Mouse (Mus musculus): ENCODE results near the gene Lhfp. TPM values are rescaled to one million over a fixed set of nuclear protein-coding genes. Genes with fewer than 3 reads are reported as not detected.

The Lhfp gene
- polyA plus RNA-seq, 1 experiment: 288 TPM

GRCm38 (mm10) chr3:53166001-53166400, 124.7 kb downstream of the Lhfp start:
- Histone ChIP-seq H3K4me3 (replicated peaks; ENCODE audit: extremely low read depth, low read depth, low read length) (no peak overlapping the region), H3K4me1 (ENCODE audit: control insufficient read depth, insufficient read depth, low read length) (peaks cover 6% of the 10 kb centered on the region; the same call in 1 of the 2 replicates)
- 44% methylated on average over 8 of the region's 8 CpGs for WGBS
- DNase-seq: no peak
- TF ChIP-seq CTCF (IDR thresholded peaks at IDR 0.05; ENCODE audit: insufficient read depth, low read length) (no peak), POLR2A (IDR thresholded peaks at IDR 0.05; ENCODE audit: borderline replicate concordance, extremely low read depth, low read depth, low read length) (no peak)

DNA sequence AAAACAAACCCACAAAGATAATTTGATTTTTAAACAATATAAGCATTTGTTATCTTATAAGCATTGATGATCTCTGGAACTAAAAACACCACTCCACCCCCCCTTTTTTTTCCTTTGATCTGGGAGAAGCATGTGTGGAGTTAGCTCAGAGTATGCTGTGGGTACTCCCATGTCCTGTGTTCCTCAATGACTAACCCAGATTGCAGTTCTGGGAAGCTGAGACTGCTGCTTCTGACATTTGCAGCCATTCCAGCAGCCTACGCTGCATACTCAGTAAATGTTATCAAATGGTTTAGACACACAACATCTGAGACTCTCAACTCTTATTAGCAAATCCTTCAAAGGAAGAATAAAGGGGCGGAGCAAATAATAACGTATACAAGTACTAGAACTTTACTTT, 128.2 kb downstream of the Lhfp start:
- 79% methylated on average over 3 of the region's 3 CpGs for WGBS
- no peak for DNase-seq
- TF ChIP-seq POLR2A (IDR thresholded peaks at IDR 0.05; ENCODE audit: borderline replicate concordance, extremely low read depth, low read depth, low read length): no peak
- no peak for TF ChIP-seq CTCF (IDR thresholded peaks at IDR 0.05; ENCODE audit: insufficient read depth, low read length)
- Histone ChIP-seq H3K4me3 (replicated peaks; ENCODE audit: extremely low read depth, low read depth, low read length) (no peak overlapping the region), H3K4me1 (ENCODE audit: control insufficient read depth, insufficient read depth, low read length) (peaks cover 6% of the 10 kb centered on the region; the same call in 1 of the 2 replicates)

GRCm38 (mm10) chr3:53173310-53174063, 132.2 kb downstream of the Lhfp start:
- no peak for DNase-seq
- TF ChIP-seq POLR2A (IDR thresholded peaks at IDR 0.05; ENCODE audit: borderline replicate concordance, extremely low read depth, low read depth, low read length) (no peak), CTCF (IDR thresholded peaks at IDR 0.05; ENCODE audit: insufficient read depth, low read length) (no peak)
- Histone ChIP-seq H3K4me3 (replicated peaks; ENCODE audit: extremely low read depth, low read depth, low read length) (no peak overlapping the region), H3K4me1 (ENCODE audit: control insufficient read depth, insufficient read depth, low read length) (no peaks in the 10 kb centered on the region; the same call in 1 of the 2 replicates)
- WGBS: 84% methylated on average over 10 of the region's 10 CpGs

DNA sequence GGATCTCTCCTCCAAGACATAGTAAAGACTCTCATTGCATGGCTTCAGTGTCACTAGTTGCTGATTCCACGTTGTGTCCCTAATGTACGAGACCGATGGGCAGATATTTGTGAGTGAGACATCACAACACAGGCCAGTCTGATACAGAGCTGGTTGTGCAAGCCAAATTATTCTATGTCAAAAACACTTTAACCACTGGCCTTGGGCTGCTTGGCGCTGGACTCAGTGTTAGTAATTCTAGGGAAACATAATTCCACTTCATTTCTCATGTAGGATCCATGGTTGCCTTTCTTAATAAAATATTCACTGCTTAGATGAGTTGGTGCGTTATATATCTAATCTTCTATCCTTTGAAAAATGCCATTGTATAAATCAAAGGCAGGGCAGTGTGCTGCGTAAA, 138.6 kb downstream of the Lhfp start:
- WGBS: 86% methylated on average over 6 of the region's 6 CpGs

GRCm38 (mm10) chr3:53185439-53185838, 144.1 kb downstream of the Lhfp start:
- DNase-seq: no peak
- H3K4me1 ChIP-seq (ENCODE audit: control insufficient read depth, insufficient read depth, low read length): no peaks in the 10 kb centered on the region
- no peak for TF ChIP-seq CTCF (IDR thresholded peaks at IDR 0.05; ENCODE audit: insufficient read depth, low read length)
- no peak for TF ChIP-seq POLR2A (IDR thresholded peaks at IDR 0.05; ENCODE audit: borderline replicate concordance, extremely low read depth, low read depth, low read length)
- no peak overlapping the region for H3K4me3 ChIP-seq (replicated peaks; ENCODE audit: extremely low read depth, low read depth, low read length)
- WGBS: 85% methylated on average over 2 of the region's 2 CpGs

More for the DNA sequence above, 138.6 kb downstream of the Lhfp start:
- TF ChIP-seq POLR2A (IDR thresholded peaks at IDR 0.05; ENCODE audit: borderline replicate concordance, extremely low read depth, low read depth, low read length) (no peak), CTCF (IDR thresholded peaks at IDR 0.05; ENCODE audit: insufficient read depth, low read length) (no peak)
- H3K4me3 ChIP-seq (replicated peaks; ENCODE audit: extremely low read depth, low read depth, low read length): no peak overlapping the region
- no peak for DNase-seq
- no peaks in the 10 kb centered on the region for H3K4me1 ChIP-seq (ENCODE audit: control insufficient read depth, insufficient read depth, low read length)

DNA sequence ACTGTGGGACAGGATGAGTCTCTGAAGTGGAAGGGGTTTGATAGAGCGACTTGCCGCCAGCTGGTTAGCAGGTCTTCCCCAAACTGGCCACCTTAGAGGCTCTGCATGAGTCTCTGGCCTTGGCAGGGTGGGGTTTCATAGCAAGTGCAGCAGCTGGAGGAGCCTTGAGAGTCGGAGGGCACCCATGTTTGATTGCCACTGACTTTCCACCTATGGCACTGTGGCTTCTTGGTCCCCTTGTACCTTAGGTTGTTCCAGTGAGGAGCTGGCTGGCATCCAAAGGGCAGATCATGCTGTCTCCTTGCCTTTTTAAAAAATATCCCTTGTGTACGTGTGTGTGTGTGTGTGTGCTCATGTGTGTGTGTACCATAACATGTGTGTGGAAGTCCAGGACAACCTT, 152.1 kb downstream of the Lhfp start:
- WGBS: 63% methylated on average over 4 of the region's 4 CpGs
- no peak for TF ChIP-seq CTCF (IDR thresholded peaks at IDR 0.05; ENCODE audit: insufficient read depth, low read length)
- TF ChIP-seq POLR2A (IDR thresholded peaks at IDR 0.05; ENCODE audit: borderline replicate concordance, extremely low read depth, low read depth, low read length): no peak
- Histone ChIP-seq H3K4me3 (replicated peaks; ENCODE audit: extremely low read depth, low read depth, low read length) (no peak overlapping the region), H3K4me1 (ENCODE audit: control insufficient read depth, insufficient read depth, low read length) (0 out of 2 replicates have a peak, but pooled peaks cover 3% of the 10 kb centered on the region)
- DNase-seq: no peak

- H3K4me1 ChIP-seq (ENCODE audit: control insufficient read depth, insufficient read depth, low read length): 0 out of 2 replicates have a peak, but pooled peaks cover 3% of the 10 kb centered on the region
- 71% methylated on average over 8 of the region's 8 CpGs for WGBS
These were observed 154.4 kb downstream of the Lhfp start for GRCm38 (mm10) chr3:53195666-53196107.

GRCm38 (mm10) chr3:53200175-53200574, 158.8 kb downstream of the Lhfp start:
- no peak for DNase-seq
- WGBS: 86% methylated on average over 8 of the region's 8 CpGs

More at GRCm38 (mm10) chr3:53195666-53196107, 154.4 kb downstream of the Lhfp start:
- no peak overlapping the region for H3K4me3 ChIP-seq (replicated peaks; ENCODE audit: extremely low read depth, low read depth, low read length)
- no peak for DNase-seq
- no peak for TF ChIP-seq CTCF (IDR thresholded peaks at IDR 0.05; ENCODE audit: insufficient read depth, low read length)
- no peak for TF ChIP-seq POLR2A (IDR thresholded peaks at IDR 0.05; ENCODE audit: borderline replicate concordance, extremely low read depth, low read depth, low read length)

GRCm38 (mm10) chr3:53200853-53201252, 159.5 kb downstream of the Lhfp start:
- DNase-seq: no peak
- TF ChIP-seq CTCF (IDR thresholded peaks at IDR 0.05; ENCODE audit: insufficient read depth, low read length): no peak
- TF ChIP-seq POLR2A (IDR thresholded peaks at IDR 0.05; ENCODE audit: borderline replicate concordance, extremely low read depth, low read depth, low read length): no peak
- Histone ChIP-seq H3K4me1 (ENCODE audit: control insufficient read depth, insufficient read depth, low read length) (no peaks in the 10 kb centered on the region; the same call in none of the 2 replicates), H3K4me3 (replicated peaks; ENCODE audit: extremely low read depth, low read depth, low read length) (no peak overlapping the region)
- 80% methylated on average over 10 of the region's 10 CpGs for WGBS

More at GRCm38 (mm10) chr3:53200175-53200574, 158.8 kb downstream of the Lhfp start:
- Histone ChIP-seq H3K4me1 (ENCODE audit: control insufficient read depth, insufficient read depth, low read length) (no peaks in the 10 kb centered on the region; the same call in 1 of the 2 replicates), H3K4me3 (replicated peaks; ENCODE audit: extremely low read depth, low read depth, low read length) (no peak overlapping the region)
- no peak for TF ChIP-seq POLR2A (IDR thresholded peaks at IDR 0.05; ENCODE audit: borderline replicate concordance, extremely low read depth, low read depth, low read length)
- TF ChIP-seq CTCF (IDR thresholded peaks at IDR 0.05; ENCODE audit: insufficient read depth, low read length): no peak

DNA sequence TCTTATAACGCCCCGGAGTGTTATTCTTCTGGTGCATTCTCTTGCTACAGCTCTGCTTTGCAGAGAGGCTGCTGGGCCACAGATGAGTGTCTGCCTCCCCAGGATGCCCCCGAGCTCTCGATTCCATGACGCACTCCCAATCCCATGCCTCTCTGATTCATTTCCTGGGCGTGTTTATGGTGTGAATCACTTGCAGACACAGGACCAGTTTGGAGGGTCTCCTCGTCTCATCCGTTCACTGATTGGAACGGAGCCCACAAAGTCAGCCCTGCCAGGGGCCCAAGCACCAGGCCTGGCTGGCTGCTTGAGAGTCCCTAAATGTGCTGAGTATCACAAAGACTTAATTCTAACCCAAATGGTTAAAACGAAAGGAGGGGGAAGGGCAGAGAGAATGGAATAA, 160.3 kb downstream of the Lhfp start:
- Histone ChIP-seq H3K4me3 (replicated peaks; ENCODE audit: extremely low read depth, low read depth, low read length) (no peak overlapping the region), H3K4me1 (ENCODE audit: control insufficient read depth, insufficient read depth, low read length) (no peaks in the 10 kb centered on the region; the same call in none of the 2 replicates)
- 48% methylated on average over 10 of the region's 10 CpGs for WGBS
- TF ChIP-seq POLR2A (IDR thresholded peaks at IDR 0.05; ENCODE audit: borderline replicate concordance, extremely low read depth, low read depth, low read length): no peak
- no peak for DNase-seq

Data from lung, adult 2 months (tissue).